Mouse (Mus musculus): Measurements from ENCODE around the gene Sesn2. TPM values are rescaled to one million over a fixed set of nuclear protein-coding genes. Genes with fewer than 3 reads are reported as not detected.
"Not testable (repeated sequence)": the region's sequence is repeated elsewhere in the genome, so short reads cannot be mapped to it uniquely, and the experiment has no call there.

Sesn2 gene
- total RNA-seq, 2 experiments from 2014 or later: 3.8 to 7.3 TPM

DNA sequence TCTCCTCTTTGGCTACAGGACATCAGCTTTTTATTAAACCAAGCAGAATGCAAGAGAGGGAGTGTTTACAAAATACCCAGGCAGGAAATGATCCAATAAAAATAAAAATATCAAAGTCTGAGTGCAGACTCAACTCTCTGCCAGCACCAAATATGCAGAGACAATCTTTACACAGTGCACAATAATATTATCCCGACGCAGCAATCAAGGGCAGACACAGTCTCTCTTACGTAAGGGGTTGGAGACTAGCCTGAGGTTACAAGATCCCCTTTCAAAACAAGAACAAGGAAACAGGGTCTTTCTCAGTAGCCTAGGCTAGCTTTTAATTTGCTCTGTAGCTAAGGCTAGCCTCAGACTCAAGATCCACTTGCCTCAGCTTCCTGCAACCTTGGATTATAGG is 21.8 kb downstream of the Sesn2 start:
- ATAC-seq (replicated peaks; ENCODE audit: low FRiP score, low TSS enrichment, poor library complexity, severe bottlenecking): no peak

DNA sequence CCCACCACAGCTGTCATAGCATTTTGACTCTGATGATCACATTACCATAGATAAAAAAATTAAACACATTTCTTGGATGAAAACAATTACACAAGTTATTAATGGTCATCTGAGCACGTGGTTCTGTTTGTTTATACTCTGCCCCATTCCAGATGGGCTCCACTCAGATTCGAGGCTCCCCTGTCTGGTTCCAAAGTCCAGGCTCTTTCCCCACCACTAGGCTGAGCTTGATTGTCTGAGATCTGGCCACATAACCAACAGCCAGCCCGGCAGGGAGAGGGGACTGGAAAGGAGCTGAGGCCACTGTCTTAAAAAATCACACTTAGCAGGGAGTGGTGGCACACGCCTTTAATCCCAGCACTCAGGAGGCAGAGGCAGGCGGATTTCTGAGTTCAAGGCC is 25.5 kb downstream of the Sesn2 start:
- ATAC-seq (replicated peaks; ENCODE audit: low FRiP score, low TSS enrichment, poor library complexity, severe bottlenecking): no peak

GRCm38 (mm10) chr4:132484231-132484630 is 26.1 kb downstream of the Sesn2 start:
- ATAC-seq (replicated peaks; ENCODE audit: low FRiP score, low TSS enrichment, poor library complexity, severe bottlenecking): no peak

GRCm38 (mm10) chr4:132482956-132483608 is 27.2 kb downstream of the Sesn2 start:
- no peak for ATAC-seq (replicated peaks; ENCODE audit: low FRiP score, low TSS enrichment, poor library complexity, severe bottlenecking)

GRCm38 (mm10) chr4:132482104-132482503 is 28.2 kb downstream of the Sesn2 start:
- not testable (repeated sequence) for ATAC-seq (replicated peaks; ENCODE audit: low FRiP score, low TSS enrichment, poor library complexity, severe bottlenecking)

GRCm38 (mm10) chr4:132477833-132478232 is 32.5 kb downstream of the Sesn2 start:
- ATAC-seq (replicated peaks; ENCODE audit: low FRiP score, low TSS enrichment, poor library complexity, severe bottlenecking): no peak

GRCm38 (mm10) chr4:132475895-132476878 is 34.1 kb downstream of the Sesn2 start:
- ATAC-seq (replicated peaks; ENCODE audit: low FRiP score, low TSS enrichment, poor library complexity, severe bottlenecking): no peak

GRCm38 (mm10) chr4:132474631-132475030 is 35.7 kb downstream of the Sesn2 start:
- ATAC-seq (replicated peaks; ENCODE audit: low FRiP score, low TSS enrichment, poor library complexity, severe bottlenecking): no peak

GRCm38 (mm10) chr4:132473411-132473810 is 36.9 kb downstream of the Sesn2 start:
- ATAC-seq (replicated peaks; ENCODE audit: low FRiP score, low TSS enrichment, poor library complexity, severe bottlenecking): peak; percentile 61; the same call in 1 of the 2 replicates

DNA sequence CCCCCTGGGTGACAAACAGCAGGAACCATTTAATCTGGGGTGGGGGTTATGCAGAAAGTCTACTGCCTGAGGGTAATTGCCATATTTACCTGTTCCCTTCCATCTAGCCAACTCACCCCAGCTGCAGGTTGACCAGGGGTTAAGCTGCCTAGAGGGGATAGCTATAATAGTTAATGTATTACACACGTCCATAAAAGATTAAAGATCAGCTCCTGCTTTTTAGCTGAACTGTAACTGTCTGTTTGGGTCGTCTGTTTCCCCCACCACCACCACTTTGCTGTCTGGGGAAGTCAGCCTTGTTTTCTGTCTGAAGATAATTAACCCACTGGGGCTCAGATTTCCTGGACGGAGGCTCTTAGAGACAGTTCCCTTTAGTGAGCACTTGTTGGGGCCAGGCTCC is 40.4 kb downstream of the Sesn2 start:
- no peak for ATAC-seq (replicated peaks; ENCODE audit: low FRiP score, low TSS enrichment, poor library complexity, severe bottlenecking)

- no peak for ATAC-seq (replicated peaks; ENCODE audit: low FRiP score, low TSS enrichment, poor library complexity, severe bottlenecking)
Observed at GRCm38 (mm10) chr4:132464255-132464613, 46.1 kb downstream of the Sesn2 start.

GRCm38 (mm10) chr4:132463430-132464254 is 46.7 kb downstream of the Sesn2 start, which contains the start of gene Med18:
Med18 (minus strand) TSS chr4:132463921.
- peak; percentile 89 for ATAC-seq (replicated peaks; ENCODE audit: low FRiP score, low TSS enrichment, poor library complexity, severe bottlenecking)

DNA sequence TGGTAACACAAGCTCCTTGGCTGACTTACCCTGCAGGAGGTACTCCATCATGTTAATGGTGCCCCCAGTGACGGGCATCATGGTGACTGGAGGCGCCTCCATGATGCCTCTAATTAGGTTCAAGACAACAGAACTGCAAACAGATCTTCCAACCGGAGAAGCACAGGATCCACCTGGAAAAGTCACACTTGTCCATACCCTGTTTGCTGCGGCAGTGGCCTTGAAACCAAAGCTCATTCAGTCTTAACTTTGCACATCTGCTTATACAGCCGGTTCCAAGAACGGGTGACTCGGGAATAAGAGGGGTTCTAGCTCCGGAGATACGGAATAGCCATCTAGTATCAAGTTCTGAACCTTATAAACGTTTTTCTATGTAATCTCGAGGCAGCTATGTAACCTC is 47.5 kb downstream of the Sesn2 start:
- ATAC-seq (replicated peaks; ENCODE audit: low FRiP score, low TSS enrichment, poor library complexity, severe bottlenecking): no peak

GRCm38 (mm10) chr4:132460225-132460624 is 50.1 kb downstream of the Sesn2 start:
- ATAC-seq (replicated peaks; ENCODE audit: low FRiP score, low TSS enrichment, poor library complexity, severe bottlenecking): no peak

DNA sequence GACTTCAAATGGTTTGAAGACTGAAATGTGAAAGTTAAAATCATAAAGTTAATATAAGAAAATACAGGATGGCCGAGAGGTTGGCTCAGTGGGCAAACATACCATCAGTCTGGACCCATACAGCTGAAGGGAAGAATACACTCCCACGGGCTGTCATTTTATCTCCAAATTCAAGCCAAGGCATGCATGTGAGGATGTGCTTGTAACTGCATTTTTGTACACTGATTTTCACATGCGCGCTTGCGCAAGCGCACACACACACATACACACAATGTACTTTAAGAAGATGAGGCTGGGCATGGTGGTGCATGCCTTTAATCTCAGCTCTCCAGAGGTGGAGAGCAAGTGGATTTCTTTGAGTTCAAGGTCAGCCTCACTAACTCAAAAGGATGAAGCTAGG is 54.7 kb downstream of the Sesn2 start:
- no peak for ATAC-seq (replicated peaks; ENCODE audit: low FRiP score, low TSS enrichment, poor library complexity, severe bottlenecking)

DNA sequence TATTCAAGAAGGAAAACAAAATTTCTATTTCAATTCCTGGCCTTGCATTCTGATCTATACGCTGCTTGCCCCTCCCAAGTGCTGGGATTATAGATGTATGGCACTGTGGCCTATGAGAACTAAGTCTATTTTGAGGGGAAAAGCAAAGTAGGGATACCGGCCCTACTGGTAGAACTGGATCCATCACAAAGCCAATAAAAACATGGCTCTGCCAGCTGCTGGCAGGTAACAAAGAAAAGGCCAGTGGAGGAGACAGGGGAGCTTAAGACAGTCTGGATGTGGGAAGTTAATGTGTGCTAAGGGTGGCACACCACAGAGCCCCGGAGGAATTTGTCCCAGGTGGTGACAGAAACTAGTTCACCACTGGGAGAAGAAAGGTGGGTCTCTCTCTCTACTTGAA is 55.2 kb downstream of the Sesn2 start:
- ATAC-seq (replicated peaks; ENCODE audit: low FRiP score, low TSS enrichment, poor library complexity, severe bottlenecking): no peak

DNA sequence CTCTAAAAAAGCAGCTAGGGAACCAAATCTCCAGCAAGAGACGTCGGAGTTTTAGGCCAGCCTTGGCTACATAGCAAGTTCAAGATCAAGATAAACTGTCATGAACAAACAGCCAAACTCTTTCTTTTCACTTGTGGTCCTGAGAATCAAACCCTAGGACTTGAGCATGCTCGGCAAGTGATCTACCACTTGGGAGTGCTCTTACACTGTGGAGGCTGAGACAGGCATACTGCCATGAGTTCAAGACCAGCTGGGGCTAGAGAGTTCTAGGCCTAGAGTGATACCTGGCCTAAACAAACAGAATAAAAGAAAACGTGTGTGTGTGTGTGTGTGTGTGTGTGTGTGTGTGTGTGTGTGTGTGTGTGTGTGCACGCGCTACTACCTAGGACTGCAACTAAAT is 56.1 kb downstream of the Sesn2 start:
- no peak for ATAC-seq (replicated peaks; ENCODE audit: low FRiP score, low TSS enrichment, poor library complexity, severe bottlenecking)

- no peak for ATAC-seq (replicated peaks; ENCODE audit: low FRiP score, low TSS enrichment, poor library complexity, severe bottlenecking)
Observed at GRCm38 (mm10) chr4:132449778-132450177, 60.5 kb downstream of the Sesn2 start.

DNA sequence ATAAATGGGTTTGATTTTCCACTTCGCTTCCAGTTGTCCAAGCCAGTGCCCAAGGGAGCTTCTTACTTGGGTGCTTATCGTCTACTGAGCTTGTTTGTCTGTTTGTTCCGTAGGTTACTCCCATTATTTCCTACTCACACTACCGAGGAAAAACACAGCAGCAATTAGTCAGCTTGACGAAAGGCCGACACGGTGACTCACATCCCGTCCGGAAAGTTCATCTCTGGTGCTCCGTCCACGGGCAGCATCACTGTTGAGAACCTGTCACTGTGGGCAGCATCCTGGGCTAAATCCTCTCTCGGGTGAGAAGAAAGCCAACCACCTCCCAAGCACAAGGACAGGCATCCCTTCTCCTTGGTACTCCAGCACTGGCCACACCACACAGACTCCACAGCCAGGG is 64.2 kb downstream of the Sesn2 start:
- no peak for ATAC-seq (replicated peaks; ENCODE audit: low FRiP score, low TSS enrichment, poor library complexity, severe bottlenecking)

GRCm38 (mm10) chr4:132444516-132444915 is 65.8 kb downstream of the Sesn2 start:
- ATAC-seq (replicated peaks; ENCODE audit: low FRiP score, low TSS enrichment, poor library complexity, severe bottlenecking): no peak
